Mouse (Mus musculus) CD8-positive naive resting alpha-beta T cell, adult 57 days (primary cell): ENCODE measurements around the gene Gm16440. TPM values are rescaled to one million over a fixed set of nuclear protein-coding genes. Genes with fewer than 3 reads are reported as not detected.

Experiments used
- total RNA-seq: library from RNA; stranded (reverse); gene quantifications from one replicate; pipeline ENCODE4 v1.2.4, GENCODE M21; 2023

Gm16440 gene
- not detected for total RNA-seq

DNA sequence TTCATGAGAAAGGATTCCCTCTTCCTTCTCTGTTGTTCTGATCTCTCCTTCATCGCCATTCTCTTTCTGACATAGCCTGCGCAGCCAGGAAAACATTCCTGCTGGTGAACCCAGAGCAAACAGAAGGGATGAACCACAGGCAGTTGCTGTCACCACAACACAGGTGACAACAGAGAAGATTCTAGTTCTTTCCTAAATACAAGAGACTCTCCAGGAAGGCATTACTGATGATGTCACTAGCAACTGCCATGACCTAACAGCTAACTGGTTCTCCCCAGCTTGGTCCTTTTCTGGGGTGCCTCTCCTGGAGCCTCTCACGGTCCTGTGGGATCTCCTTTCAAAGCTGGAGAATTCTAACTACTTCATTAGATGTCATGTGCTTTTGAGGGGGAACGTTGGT lies at the start of gene Gm16440:
Gm16440 (minus strand) TSS at position 101 of the 400 bp plus-strand sequence.

GRCm38 (mm10) chr14:6412382-6412781 lies 22.3 kb upstream of the Gm16440 start, which contains the start of gene Gm3591:
Gene Gm3591, minus strand, starts transcription at chr14:6412482.

DNA sequence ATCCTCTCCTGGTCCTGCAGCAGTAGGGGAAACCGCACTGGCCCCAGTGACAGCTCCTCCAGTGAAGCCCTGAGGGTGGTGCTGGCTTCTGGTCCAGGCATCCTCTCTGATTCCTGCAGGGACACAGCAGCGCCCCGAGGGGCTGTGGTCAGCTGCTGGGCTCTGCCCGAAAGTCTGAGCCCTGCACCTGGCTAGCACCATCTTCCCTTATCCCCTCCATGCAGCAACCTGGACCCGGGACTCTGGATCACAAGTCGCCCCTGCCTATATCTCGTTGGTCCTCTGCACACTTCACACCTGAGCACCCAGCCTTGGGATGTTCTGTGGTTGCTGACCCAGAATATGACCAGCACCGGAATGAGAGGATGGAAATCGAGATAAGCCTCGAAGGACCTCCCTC lies 46.5 kb downstream of the Gm16440 start, which contains the start of gene Gm3618:
Gm3618 (minus strand) TSS at position 101 of the 400 bp plus-strand sequence.

Other genes with a start within 250 kb of the Gm16440 start
- gene Gm21560, start 171.0 kb downstream of the Gm16440 start, total RNA-seq: not detected
- gene Gm3411, start 103.1 kb downstream of the Gm16440 start, total RNA-seq: not detected
- gene Gm21103, start 85.5 kb downstream of the Gm16440 start, total RNA-seq: not detected
- not detected for gene Gm3618, start 46.6 kb downstream of the Gm16440 start, total RNA-seq
- not detected for gene Gm3591, start 22.2 kb upstream of the Gm16440 start, total RNA-seq
- gene Gm3594, start 54.3 kb upstream of the Gm16440 start, total RNA-seq: not detected
- not detected for gene Gm8356, start 147.0 kb upstream of the Gm16440 start, total RNA-seq
- not detected for gene Gm3629, start 200.3 kb upstream of the Gm16440 start, total RNA-seq
- gene Gm3460, start 232.1 kb upstream of the Gm16440 start, total RNA-seq: not detected